Mouse (Mus musculus) retina, embryonic 14.5 days (tissue): ENCODE data around the gene Pygm.

ENCODE experiments used
- DNase-seq: peaks from one replicate; pipeline ENCODE4 v3.0.0-alpha.2; 2015; ENCODE audit warnings: low spot score

The Pygm gene

GRCm38 (mm10) chr19:6409936-6410335 is 25.7 kb downstream of the Pygm start:
- no peak for DNase-seq

- no peak for DNase-seq
Observed at GRCm38 (mm10) chr19:6412798-6413197, 28.6 kb downstream of the Pygm start.

- no peak for DNase-seq
Observed at GRCm38 (mm10) chr19:6415454-6415853, 31.3 kb downstream of the Pygm start.

- DNase-seq, result peak; percentile 72
Observed at GRCm38 (mm10) chr19:6416124-6416770, 32.0 kb downstream of the Pygm start.

GRCm38 (mm10) chr19:6416894-6417761 is 32.9 kb downstream of the Pygm start:
- no peak for DNase-seq

GRCm38 (mm10) chr19:6418233-6418879 is 34.2 kb downstream of the Pygm start, which contains the start of gene Nrxn2:
TSS of gene Nrxn2 (plus strand) at chr19:6418731.
- DNase-seq, result peak; percentile 95

- DNase-seq, result no peak
Observed at GRCm38 (mm10) chr19:6418984-6419692, 34.9 kb downstream of the Pygm start.

- no peak for DNase-seq
Observed at GRCm38 (mm10) chr19:6419805-6420310, 35.7 kb downstream of the Pygm start.

- no peak for DNase-seq
Observed at GRCm38 (mm10) chr19:6420481-6421210, 36.4 kb downstream of the Pygm start.

- no peak for DNase-seq
Observed at GRCm38 (mm10) chr19:6421211-6421590, 37.0 kb downstream of the Pygm start.

GRCm38 (mm10) chr19:6422014-6422413 is 37.8 kb downstream of the Pygm start:
- no peak for DNase-seq

- DNase-seq, result no peak
Observed at GRCm38 (mm10) chr19:6423241-6423640, 39.0 kb downstream of the Pygm start.

GRCm38 (mm10) chr19:6424137-6424881 is 40.1 kb downstream of the Pygm start:
- DNase-seq, result no peak

GRCm38 (mm10) chr19:6425595-6425994 is 41.4 kb downstream of the Pygm start:
- no peak for DNase-seq

GRCm38 (mm10) chr19:6426703-6427500 is 42.7 kb downstream of the Pygm start:
- DNase-seq, result peak; percentile 72

GRCm38 (mm10) chr19:6427653-6428434 is 43.6 kb downstream of the Pygm start:
- DNase-seq, result no peak

GRCm38 (mm10) chr19:6428501-6429200 is 44.5 kb downstream of the Pygm start:
- DNase-seq, result peak; percentile 63

GRCm38 (mm10) chr19:6443016-6443415 is 58.8 kb downstream of the Pygm start:
- no peak for DNase-seq
